Mouse (Mus musculus) bone marrow, adult 2 months (tissue): ENCODE results near the gene Mfsd4b3.

Experiments used
- CTCF ChIP-seq: fragments of 200-500 bp; IDR thresholded peaks from 2 replicates; pipeline ENCODE4 v1.5.1; 2011; ENCODE audit warnings: low read length, control low read depth; ENCODE audit not compliant: control insufficient read depth, insufficient read depth
- POLR2A ChIP-seq: fragments of 200-500 bp; IDR thresholded peaks from 2 replicates; pipeline ENCODE4 v1.6.1; 2011; ENCODE audit warnings: low read depth, mild to moderate bottlenecking, control low read depth, low read length, borderline replicate concordance; ENCODE audit not compliant: control insufficient read depth

DNA sequence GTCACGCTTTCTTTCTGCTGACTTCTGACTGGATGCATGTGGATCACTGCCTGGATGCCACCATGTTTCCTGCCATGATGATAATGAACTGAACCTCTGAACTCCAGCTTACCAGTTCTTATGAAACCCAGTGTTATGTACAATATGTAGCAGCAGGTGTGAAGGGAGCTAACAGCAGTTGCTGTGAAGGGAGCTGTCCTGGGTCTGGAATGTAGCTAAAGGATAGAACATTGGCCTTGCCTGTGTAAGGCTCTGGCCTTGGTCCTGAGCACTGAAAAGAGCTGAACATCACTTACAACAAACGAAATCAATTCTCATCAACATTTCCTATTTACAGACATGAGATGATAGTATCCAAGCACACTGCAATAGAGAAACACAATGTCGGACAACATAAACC lies 7.6 kb upstream of the Mfsd4b3 start:
- TF ChIP-seq POLR2A = no peak
- TF ChIP-seq CTCF = no peak
